Mouse (Mus musculus): Measurements from ENCODE around the gene Nxn.

Nxn gene

DNA sequence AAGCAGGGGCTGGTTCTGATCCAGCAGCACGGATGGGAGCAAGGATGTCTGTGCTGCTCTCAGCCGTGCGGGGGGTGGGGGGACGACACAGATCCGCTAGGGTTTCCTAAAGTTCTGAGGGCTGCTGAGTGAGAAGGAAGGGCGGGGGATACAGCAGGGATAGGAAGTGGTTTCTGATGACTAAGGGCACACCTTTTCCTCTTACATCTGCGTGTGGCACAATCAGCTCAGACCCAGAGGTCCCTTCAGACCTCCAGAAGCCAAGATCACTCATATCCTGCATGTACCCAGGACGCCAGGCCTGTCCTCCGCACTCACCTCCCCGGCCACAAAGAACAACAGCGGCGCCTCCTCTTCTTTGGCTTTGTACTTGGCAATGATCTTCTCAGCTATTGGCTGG, 137.7 kb downstream of the Nxn start:
- no peak for DNase-seq (ENCODE audit: low read depth, low spot score)

DNA sequence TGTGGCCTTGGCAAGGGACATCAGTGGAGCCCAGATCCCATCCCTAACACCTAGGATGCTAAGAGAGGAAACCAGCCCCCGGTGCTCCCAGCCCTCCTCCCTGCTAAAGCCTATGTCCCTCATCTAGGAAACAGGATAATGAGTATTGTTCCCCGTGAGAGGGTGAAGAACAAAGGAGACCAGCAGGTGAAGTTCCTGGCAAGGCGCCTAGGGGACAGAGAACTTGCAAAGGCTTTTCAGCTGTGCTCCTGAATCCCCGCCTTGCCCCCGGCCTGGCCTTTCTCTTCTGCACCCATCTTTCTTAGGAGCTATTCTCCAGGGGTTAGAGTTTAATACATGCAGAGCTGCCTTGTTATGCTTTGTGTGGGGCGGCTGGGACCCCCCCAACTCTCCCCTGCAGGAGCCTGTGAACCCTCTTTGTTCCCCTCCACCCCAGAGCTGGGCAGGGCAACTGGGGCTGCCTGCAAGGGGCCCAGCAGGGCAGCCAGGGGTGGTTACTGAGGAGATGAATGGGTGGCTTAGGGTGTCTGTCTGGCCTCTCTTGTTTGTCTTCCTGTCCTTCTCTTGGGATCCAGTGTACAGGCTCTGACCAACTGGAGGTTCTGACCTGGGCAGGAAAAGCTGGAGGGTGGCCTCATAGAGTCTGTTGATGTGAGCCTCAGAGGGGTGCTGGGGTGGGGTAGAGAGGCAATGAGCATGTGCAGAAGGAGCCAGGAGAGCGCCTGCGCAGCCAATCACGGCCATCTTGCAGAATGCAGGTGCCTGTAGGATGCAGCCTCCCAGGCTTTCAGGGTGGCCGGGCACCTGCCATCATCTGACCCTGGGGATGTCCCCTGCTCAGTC, 138.5 kb downstream of the Nxn start:
- no peak for DNase-seq (ENCODE audit: low read depth, low spot score)

DNA sequence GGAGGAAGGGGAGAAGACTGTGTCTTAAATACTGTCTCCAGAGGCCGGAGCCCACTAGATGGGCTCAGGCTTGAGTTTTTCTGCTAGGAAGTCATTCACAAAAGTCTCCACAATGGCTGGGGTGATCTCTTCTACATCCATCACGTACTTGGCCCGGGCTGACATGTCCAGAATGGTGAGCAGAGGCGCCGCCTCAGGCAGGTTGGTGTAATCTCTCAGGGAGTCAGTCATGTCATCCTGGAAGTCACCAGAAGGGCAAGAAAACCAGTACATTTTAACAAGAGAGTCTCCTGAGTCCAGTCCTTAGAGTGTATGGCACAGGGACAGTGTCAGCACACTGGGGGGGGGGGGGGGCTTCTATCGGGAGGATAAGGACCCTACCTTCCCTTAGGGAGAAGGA, 140.4 kb downstream of the Nxn start:
- no peak for DNase-seq (ENCODE audit: low read depth, low spot score)

DNA sequence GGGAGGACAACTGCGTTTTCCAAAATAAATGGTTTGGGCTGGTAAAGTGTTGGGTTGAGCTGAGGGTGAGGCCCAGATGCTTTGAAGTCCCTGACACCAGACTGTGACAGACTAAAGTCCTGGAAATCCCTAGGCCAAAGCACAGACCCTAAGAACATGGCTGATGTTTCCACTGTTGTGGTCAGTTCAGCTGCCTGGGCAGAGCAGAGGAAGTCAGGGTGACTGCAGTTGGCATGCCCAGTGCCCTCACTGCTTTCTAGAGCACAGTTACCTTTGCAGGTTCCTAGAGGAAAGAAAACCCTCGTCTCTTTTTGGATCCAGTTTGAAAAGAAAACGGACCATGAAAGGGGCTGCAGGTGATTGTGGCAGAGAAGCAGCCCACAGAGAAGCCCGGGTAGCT, 141.6 kb downstream of the Nxn start:
- DNase-seq (ENCODE audit: low read depth, low spot score): no peak

DNA sequence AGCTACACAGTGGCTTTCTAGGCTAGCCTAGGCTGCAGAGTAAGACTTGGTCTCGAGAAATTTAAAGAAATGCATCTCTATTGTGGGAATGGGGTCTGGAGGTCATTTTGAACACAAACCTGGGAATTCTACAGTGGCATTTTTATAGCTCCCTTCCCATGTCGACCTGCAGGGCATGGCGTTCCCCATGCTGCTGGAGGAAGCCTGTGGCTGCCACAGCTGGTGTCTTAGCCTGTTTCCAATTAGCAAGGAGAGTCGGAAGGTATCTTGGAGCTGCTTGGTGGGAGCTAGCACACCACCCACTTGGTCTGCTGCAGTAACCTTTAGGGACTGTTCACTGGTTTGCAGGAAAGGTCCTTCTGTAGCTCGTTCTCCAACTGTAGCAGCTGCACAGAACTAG, 142.8 kb downstream of the Nxn start:
- DNase-seq (ENCODE audit: low read depth, low spot score): no peak

DNA sequence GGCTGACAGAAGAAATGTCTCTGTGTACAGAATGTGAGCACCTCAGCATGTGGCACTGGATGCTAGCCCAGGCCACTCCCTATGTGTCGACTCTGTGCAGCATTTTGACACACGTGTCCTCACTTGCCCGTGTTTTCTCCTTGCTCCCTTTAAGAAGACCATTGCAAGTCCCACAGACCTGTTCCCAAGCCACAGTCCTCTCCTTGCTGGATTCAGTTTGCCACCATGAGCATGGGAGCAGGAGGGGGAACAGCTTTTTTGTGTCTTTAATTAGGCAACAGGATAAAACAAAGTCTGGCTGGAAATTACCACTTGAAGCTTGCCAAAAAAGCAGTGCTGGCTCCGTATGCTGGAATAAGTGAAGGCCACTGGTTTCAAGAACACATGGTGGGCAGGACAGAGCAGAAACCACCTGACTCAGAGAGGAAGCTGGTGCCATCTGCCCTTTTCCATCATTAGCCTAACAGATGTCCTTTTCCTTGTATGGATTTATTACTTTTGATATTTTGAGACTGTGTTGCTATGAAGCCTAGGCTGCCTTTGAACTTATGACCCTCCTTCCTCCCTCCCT, 143.4 kb downstream of the Nxn start:
- DNase-seq (ENCODE audit: low read depth, low spot score): no peak

DNA sequence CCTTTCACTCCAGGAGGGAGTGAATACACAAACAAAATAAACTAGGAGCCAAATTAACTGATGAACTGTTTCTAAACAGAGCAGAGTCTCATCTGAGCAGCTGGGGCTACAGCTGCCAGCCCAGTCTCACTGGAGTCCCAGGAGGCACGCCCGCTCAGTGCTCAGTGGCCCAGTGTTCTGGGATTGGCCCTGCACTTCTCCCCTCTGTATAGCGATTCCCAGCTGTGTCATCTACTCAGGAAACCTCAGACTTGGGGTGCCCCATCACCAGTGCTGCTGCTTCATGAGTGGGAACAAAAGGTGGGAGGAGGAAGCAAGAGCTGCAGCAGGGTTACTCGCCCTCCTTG, 145.0 kb downstream of the Nxn start:
- DNase-seq (ENCODE audit: low read depth, low spot score): no peak

DNA sequence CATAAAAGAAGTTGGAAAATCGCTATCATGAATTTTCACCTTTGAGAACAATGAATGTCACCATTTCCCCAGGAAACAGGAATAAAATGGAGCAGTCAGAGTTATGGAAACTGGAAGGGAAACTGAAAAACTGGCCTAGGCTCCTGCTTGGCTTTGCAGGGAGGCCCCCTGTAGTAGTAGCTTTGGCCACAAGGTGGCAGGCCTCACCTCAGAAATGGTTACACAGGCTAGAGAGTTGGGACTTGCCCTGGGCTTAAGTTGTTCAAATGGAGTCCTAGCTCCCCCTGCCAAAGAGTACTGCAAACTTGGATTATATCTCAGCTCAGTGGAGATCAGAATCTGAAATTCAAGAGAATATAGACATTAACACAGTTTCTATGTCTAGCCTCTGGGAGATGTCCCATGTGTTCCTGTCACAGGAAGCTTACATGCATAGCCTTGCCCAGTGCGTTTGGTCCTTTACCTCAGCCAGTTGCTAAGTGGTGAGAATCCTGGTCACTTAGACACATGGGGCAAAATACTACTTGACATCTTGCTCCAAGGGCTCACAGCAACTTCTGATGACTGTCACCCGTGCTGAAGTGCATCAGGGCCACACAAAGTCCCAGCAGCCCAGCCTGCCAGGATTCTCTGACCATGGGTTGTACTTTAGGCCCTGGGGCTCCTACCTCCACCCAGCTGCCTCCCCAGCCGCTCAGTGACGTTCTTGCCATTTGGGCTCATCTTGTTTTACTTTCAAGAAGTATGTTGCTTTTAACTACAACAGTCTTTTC, 145.6 kb downstream of the Nxn start:
- peak; percentile 52 for DNase-seq (ENCODE audit: low read depth, low spot score)

DNA sequence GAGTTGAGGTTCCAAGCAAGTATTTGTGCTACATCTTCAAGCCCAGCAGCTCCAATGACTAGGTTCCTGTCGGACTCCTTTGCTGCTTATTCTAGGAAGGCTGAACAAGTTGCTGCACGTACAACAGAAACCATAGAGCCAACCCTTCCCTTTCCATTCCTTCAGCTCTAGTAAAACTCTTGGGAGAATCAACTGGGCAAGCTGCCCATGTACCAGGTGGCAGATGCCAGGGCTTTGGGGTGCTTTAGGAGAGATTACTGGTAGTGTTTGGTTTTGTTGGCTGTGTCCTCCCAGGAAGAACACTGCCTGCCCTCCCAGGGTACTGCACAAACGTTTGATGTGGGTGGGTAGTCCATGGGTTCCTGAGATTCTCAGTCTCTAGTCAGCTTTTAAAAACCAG, 146.9 kb downstream of the Nxn start:
- no peak for DNase-seq (ENCODE audit: low read depth, low spot score)

DNA sequence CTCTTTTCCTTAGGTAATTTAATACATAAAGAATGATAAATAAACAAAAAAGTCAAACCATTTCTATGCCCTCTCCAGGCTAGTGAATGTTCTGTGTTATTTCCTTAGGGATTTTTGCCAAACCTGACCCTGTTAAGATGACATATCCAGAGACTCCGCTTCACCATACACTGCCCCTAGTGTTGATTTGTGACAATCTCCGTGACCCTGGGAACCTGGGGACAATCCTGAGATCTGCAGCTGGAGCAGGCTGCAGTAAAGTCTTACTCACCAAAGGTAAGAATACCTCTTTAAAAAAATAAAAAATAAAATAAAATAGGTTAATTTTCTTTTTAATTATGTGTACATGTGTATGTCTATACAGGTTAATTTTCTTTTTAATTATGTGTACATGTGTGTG, 151.7 kb downstream of the Nxn start:
- DNase-seq (ENCODE audit: low read depth, low spot score): no peak

DNA sequence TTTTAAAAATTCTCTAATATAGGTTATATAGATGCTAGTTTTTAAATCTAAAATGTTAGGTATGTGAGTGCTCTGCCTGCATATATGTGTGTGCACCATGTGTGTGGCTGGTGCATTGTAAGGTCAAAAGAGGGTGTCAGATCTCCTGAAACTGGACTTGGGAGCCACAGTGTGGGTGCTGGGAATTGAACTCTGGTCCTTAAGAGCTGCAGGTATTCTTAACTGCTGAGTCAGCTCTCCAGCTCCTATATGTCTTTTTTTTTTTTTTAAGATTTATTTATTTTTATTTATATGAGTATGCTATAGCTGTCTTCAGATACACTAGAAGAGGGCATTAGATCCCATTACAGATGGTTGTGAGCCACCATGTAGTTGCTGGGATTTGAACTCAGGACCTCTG, 152.5 kb downstream of the Nxn start:
- no peak for DNase-seq (ENCODE audit: low read depth, low spot score)

DNA sequence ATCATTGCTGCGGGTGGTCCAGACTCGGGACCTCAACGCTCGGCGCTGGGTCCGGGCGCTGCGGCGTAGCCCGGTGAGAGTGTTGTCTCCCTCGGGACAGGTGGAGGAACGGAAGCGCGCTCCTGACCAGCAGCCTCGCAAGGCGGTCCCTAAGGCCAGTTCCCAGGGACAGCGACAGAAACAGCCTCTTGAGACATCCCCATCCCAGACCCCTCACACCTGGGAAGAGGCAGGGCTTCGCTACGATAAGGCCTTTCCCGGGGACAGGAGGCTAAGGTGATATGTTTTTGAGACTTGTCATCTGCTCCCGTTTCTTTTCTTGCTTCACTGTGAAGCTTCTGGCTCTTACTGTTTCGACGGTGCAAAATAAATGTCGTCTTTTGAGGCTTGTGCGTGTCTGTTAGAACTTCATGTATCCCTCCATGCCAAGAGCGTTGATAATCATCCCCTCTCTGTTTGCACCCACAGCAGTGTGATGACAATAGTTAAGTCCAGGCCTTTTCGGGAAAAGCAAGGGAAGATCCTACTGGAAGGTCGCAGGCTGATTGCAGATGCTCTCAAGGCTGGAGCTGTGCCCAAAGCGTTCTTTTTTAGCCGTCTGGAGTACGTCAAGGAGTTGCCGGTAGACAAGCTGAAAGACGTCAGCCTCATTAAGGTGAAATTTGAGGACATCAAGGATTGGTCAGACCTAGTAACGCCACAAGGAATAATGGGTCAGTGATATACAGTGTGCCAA, 155.0 kb downstream of the Nxn start:
- no peak for DNase-seq (ENCODE audit: low read depth, low spot score)

DNA sequence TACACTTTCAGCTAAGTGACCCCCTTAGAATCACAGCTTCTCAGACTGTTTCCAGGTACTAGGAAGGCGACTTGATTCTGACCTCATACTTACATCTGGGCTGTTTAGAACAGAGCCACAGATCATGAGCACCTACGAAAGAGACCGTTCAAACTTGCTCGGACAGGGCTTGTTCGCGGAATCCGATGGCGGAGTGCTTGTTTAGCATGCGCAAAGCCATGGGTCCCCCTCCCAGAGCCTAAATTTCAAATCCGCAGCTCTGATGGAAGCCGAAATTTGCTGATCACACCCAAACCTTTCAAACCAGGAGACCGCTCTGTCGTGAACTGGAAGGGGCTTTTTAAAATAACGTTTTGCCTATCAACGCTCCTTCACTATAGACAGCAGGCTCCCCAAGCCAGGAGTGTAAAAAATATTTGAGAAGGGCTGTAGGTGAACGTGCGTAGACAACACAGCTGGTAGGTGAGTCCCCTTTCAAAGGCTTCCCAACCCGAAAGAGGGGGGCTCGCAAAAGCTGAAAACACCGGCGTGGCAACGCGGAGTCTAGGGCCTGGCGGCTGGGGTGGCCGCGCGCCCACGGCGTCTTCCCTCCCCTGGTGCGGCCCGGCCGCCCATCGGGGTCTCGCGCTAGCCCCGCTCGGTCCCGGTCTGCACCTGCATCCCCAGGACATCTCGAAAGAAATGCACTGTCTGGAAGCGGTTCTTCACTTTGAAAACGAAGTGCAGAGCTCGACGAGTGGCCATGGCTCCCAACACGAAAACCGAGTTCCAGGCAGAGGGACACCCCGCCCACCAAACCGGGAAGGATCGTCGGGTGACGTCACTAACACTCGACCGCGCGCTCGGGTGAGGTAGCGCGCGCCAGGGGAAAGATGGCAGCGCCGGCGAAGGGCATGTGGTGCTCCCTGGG, 155.8 kb downstream of the Nxn start, which contains the start of the genes Mrm3 and Glod4:
Mrm3 (plus strand) TSS at position 815 of the 910 bp plus-strand sequence.
Glod4 (minus strand) TSS at position 825 of the 910 bp plus-strand sequence.
- DNase-seq (ENCODE audit: low read depth, low spot score): peak; percentile 79

DNA sequence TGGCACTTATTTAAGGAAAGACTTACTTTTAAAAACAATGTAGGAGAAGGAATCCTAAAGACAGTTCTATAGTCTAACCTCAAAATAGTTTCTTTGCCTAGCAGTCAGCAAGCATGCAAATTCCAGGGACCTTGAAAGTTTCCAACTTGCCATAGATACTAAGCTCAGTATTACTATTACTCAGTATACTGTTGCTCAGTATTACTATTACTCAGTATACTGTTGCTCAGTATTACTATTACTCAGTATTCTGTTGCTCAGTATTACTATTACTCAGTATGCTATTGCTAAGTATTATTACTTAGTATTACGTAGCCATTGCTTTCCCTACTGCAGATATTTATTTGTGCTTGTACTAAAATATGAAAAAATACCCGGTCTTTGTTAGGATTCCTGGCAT, 159.2 kb downstream of the Nxn start:
- no peak for DNase-seq (ENCODE audit: low read depth, low spot score)

DNA sequence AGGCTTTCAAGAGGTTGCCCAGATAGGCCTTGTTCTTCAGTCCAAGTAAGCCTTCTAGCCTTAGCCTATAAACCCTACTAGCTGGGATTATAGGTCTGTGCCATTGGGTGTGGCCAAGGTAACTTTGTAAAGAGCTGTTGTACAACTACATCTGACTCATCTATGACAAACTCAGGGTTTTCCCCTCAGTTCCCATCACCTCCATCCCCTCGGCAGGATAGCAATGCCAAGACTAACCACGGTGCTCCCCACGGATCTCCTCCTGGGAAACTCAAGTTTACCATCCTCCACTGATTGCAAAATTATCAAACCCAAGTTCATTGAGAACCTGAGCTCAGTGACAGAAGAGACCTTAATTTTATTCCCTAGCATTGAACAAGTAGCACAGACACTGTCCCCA, 162.8 kb downstream of the Nxn start:
- DNase-seq (ENCODE audit: low read depth, low spot score): no peak

DNA sequence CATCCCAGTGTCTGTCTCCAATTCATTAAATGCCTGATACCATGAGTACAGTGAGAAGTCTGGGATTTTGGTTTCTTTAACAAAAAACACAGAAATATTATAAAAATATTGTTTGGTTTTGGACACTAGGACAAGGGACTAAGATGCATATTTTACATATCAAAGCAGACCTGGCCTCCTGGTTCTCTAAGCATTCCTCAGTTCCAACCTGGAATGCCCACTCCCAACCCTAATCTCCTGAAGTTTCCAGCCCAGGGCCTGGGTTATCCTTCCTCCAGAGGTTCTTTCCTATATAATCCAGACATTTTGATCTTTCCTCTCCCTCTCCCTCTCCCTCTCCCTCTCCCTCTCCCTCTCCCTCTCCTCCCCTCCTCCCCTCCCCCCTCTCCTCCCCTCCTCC, 173.9 kb downstream of the Nxn start:
- DNase-seq (ENCODE audit: low read depth, low spot score): no peak

DNA sequence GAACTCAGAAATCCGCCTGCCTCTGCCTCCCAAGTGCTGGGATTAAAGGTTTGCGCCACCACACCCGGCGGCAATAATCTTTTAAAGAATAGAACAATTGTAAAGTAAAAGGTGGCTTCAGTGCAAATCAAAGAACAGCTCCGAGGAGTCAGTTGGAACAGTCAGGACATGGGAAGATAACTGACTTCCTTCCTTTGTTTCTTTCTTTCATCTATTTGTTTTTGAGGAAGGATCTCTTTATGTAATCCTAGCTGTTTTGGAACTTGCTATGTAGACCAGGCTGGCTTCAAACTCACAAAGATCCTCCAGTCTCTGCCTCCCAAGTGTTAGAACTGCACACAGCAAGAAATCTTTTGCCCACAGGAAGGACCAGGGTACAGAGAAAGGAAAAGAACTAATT, 174.3 kb downstream of the Nxn start:
- DNase-seq (ENCODE audit: low read depth, low spot score): no peak

DNA sequence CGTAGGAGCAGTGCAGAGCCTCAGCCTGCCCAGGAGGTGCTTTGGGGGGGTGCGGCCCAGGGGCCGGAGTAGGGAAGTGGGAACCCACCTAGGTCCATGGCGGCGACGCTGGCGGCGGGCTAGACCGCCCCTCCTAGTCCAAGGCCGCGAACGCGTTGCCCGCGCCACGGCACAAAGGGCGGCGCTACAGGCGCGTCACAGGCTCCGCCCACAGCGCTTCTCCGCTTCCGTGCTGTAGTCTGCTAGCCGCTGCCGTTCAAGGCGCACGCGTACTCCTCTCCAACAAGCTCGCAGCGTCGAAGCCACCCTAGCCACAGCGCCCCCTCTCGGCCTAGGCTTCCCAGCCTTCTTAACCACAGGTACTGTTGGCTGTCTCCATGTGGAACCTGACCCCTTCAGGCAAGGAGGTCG, 181.5 kb downstream of the Nxn start, which contains the start of the genes Dbil5 and Gemin4:
Dbil5 (plus strand) TSS at position 219 of the 411 bp plus-strand sequence.
Gemin4 (minus strand) TSS at position 275 of the 411 bp plus-strand sequence.
- DNase-seq (ENCODE audit: low read depth, low spot score): peak; percentile 86

DNA sequence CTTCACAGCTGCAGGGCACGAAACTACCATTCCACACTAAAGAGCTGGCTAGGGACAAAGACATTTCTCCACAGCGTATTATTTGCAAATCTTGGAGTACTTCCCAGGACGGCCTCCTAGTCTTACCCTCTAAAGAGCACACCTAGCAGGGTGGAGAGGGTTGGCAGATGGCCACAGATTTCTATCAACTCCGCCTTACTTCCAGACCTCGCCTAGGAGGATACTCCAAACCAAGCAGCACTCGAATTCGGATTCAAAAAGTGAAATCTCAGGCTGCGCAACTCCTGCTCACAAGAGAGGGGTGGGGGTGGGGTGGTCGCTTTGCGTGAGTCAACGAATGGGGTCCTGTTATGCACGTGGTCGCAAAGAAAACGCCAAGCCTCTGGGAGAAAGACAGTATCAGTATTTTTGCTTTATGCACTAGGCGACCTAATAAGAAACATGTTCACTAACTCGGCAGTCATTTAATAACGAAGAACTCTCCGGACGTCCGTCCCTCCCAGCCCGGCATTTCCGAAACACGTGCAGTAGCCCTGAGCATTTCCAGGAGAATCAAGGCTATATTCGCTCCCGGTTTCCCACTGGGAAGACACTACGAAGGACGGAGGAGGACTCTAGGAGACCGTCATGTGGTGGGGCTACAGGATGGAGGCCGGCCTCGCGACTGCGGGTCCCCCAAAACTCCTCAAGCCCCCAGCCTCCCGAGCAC, 182.1 kb downstream of the Nxn start:
- DNase-seq (ENCODE audit: low read depth, low spot score): no peak

DNA sequence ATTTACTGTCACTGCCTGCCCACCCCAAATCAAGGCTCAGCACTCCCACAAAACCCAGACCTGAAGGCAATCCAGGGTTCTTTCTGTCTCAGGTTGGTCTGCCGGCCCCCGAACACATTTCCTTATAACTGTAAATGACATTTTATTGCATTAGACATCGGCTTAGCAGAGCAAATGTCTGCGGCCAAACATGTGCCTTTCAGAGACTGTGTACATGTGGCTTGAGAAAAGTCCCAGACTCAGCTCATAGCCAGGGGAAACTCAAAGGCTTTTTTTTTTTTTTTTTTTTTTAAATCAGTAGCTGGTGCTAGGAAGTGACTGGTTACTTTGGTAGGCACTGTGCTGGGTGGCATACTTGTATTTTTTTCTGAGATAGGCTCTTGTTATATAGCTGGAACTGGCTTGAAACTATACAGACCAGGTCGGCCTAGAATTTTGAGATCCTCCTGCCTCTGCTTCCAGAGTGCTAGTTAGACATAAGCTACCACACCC, 182.8 kb downstream of the Nxn start:
- DNase-seq (ENCODE audit: low read depth, low spot score): no peak
